Mouse (Mus musculus) embryonic facial prominence, embryonic 13.5 days (tissue): ENCODE measurements around the gene Lclat1. TPM values are rescaled to one million over a fixed set of nuclear protein-coding genes. Genes with fewer than 3 reads are reported as not detected.

ENCODE experiments used
- ATAC-seq: fragments of 200-750 bp; cut with Nextera tagmentation; 2 replicates; pipeline ENCODE4 v1.8.0; 2017; ENCODE audit warnings: low read depth; ENCODE audit not compliant: insufficient number of reproducible peaks, insufficient read depth, low FRiP score, low TSS enrichment
- H3K27ac ChIP-seq: fragments of 300-500 bp; sonication (generic); 2 replicates; pipeline ENCODE4 v1.5.1; 2015; ENCODE audit warnings: moderate library complexity, mild to moderate bottlenecking, inconsistent platforms
- H3K27me3 ChIP-seq: fragments of 300-500 bp; sonication (generic); 2 replicates; pipeline ENCODE4 v1.6.1; 2015; ENCODE audit warnings: mild to moderate bottlenecking, inconsistent platforms
- H3K36me3 ChIP-seq: fragments of 300-500 bp; sonication (generic); 2 replicates; pipeline ENCODE4 v1.6.1; 2015; ENCODE audit warnings: mild to moderate bottlenecking, inconsistent platforms
- H3K4me1 ChIP-seq: fragments of 300-500 bp; sonication (generic); 2 replicates; pipeline ENCODE4 v1.6.1; 2015; ENCODE audit warnings: inconsistent platforms
- H3K4me2 ChIP-seq: fragments of 300-500 bp; sonication (generic); 2 replicates; pipeline ENCODE4 v1.6.1; 2015; ENCODE audit warnings: moderate library complexity, mild to moderate bottlenecking, inconsistent platforms
- H3K4me3 ChIP-seq: fragments of 300-500 bp; sonication (generic); 2 replicates; pipeline ENCODE4 v1.5.1; 2015; ENCODE audit warnings: mild to moderate bottlenecking, inconsistent platforms
- H3K9ac ChIP-seq: fragments of 300-500 bp; sonication (generic); 2 replicates; pipeline ENCODE4 v1.6.1; 2015; ENCODE audit warnings: mild to moderate bottlenecking, inconsistent platforms
- H3K9me3 ChIP-seq: fragments of 300-500 bp; sonication (generic); 2 replicates; pipeline ENCODE4 v1.6.1; 2016; ENCODE audit warnings: inconsistent platforms
- WGBS: fragments of 180-500 bp; shearing (Covaris S2); methylation state at CpG from one replicate; pipeline ENCODE4 v1.1.7; 2015; ENCODE audit warnings: mixed read lengths; 5-methylcytosine and 5-hydroxymethylcytosine counted together
- polyA plus RNA-seq: library from polyadenylated mRNA; unstranded; fragments of >200 nt; fragmentation: Nextera tagmentation; extraction: Ambion mirVana; gene quantifications from 2 replicates; pipeline ENCODE4 v1.2.1, GENCODE M21; 2015

Gene Lclat1
- polyA plus RNA-seq, 1 experiment from 2014 or later = 10.6 TPM

DNA sequence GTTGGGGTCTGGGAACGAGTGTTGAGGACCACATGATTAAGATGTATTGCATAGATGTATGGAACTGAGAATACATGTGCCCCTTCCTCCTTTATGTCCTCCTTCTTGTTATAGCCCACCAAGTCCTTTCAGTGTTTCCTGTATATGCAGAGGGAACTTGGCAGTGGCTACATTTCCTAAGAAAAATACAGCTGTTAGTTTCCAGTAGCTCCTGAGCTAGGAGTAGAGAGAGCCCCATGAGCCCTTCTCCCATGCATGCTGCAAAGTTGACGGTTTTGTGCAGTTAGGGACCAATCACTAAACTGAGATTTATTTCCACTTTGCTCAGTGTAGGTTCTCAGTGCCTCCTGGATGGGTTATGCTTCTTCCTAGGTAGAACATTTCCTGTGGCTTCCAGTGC lies 105.9 kb downstream of the Lclat1 start:
- ATAC-seq = no peak
- Histone ChIP-seq H3K4me3 (no peak overlapping the region), H3K9me3 (no peaks in the 10 kb centered on the region), H3K27ac (no peak overlapping the region), H3K9ac (no peak overlapping the region), H3K4me1 (no peaks in the 10 kb centered on the region), H3K36me3 (no peaks in the 10 kb centered on the region), H3K27me3 (no peaks in the 10 kb centered on the region), H3K4me2 (no peak overlapping the region)
- 78% methylated on average over 2 of the region's 2 CpGs for WGBS

DNA sequence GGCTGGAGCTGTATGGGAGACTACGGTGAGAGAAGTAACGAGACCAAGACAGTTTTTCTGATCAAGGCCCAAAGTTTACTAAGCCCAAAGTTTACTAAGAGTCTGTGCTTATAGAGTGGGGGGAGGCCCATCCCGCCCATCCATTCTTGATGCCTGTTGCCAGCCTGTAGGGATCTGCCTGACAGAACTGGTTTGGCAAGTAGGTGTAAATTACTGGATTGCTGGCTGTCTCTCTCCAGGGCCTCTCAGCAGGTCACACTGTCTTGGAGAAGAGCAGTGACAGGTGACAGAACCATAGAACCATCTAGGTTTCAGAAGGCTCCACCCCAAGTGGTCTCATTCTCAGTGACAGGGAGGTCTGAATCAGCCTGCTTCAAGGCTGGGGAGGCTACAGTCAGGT lies 109.5 kb downstream of the Lclat1 start:
- Histone ChIP-seq H3K9ac (no peak overlapping the region), H3K4me1 (peaks cover 21% of the 10 kb centered on the region), H3K4me2 (no peak overlapping the region), H3K27ac (no peak overlapping the region), H3K4me3 (no peak overlapping the region), H3K27me3 (no peaks in the 10 kb centered on the region), H3K9me3 (no peaks in the 10 kb centered on the region), H3K36me3 (no peaks in the 10 kb centered on the region)
- ATAC-seq = no peak
- 69% methylated on average over 3 of the region's 3 CpGs for WGBS

DNA sequence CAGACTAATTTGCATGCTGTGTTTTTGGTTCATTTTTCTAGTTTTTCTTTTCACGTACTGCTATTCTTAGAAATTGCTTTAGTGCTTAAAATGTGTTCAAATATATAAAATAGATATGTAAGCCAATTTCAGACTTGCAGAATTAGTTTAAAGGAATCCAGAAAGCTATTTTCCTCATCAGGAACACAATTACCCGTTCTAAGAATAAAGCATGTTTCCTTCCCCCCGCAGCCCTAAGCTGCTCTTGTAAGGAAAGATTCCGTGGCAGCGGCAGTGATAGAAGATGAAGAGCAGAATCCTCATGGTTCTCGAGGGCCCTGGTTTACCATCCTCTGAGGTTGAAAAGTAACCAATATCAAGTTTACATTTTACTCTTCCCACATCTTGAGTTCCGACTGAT lies 113.0 kb downstream of the Lclat1 start:
- Histone ChIP-seq H3K36me3 (no peaks in the 10 kb centered on the region), H3K4me1 (peaks cover 35% of the 10 kb centered on the region), H3K27me3 (no peaks in the 10 kb centered on the region), H3K27ac (no peak overlapping the region), H3K9me3 (no peaks in the 10 kb centered on the region), H3K9ac (no peak overlapping the region), H3K4me2 (no peak overlapping the region), H3K4me3 (no peak overlapping the region)
- 50% methylated on average over 7 of the region's 7 CpGs for WGBS
- no peak for ATAC-seq

DNA sequence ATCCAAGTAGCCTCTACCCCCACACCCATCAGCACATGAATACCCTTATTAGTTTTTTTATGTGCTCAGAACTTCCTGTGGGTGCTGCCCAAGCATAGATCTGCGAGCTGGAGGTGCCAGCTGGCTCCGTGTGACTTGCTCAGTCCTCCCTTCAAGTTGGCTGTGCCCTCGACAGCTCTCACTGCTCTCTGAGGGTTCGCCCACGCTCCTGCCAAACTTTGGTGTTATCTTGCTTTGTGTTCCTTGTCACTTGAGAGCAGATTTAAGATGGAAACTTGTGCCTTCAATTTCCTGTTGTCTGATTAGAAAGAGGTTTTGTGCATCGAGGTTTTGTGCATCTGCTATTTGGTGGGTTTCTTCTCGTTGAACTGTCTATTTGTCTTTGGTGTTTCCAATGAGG lies 114.3 kb downstream of the Lclat1 start:
- Histone ChIP-seq H3K4me1 (peaks cover 42% of the 10 kb centered on the region), H3K27ac (no peak overlapping the region), H3K4me3 (no peak overlapping the region), H3K9me3 (no peaks in the 10 kb centered on the region), H3K27me3 (no peaks in the 10 kb centered on the region), H3K36me3 (no peaks in the 10 kb centered on the region), H3K9ac (no peak overlapping the region), H3K4me2 (no peak overlapping the region)
- ATAC-seq = no peak
- WGBS = 62% methylated on average over 7 of the region's 7 CpGs

DNA sequence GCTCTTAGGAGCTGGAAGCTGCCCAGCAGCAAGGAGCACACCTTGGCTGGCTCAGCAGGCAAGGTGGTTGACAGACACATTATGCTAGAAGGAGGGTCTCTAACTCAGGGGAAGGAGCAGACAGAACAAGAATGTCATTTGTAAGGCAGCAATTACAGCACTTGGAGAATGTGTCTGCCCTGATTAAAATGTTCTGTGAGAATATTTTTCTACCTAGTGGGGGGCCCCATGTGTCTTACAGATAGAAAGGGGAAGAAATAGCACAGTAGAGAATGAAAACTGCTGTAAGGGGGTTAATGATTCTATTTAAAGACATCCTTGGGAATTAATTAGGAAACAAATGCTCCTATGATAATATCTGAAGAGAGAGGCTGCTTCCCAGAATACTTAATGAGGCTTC lies 117.7 kb downstream of the Lclat1 start:
- Histone ChIP-seq H3K27ac (0 out of 2 replicates have a peak overlapping the region, but pooled peaks have one; percentile 22), H3K27me3 (no peaks in the 10 kb centered on the region), H3K4me3 (no peak overlapping the region), H3K4me1 (peaks cover 31% of the 10 kb centered on the region), H3K9ac (no peak overlapping the region), H3K36me3 (no peaks in the 10 kb centered on the region), H3K9me3 (no peaks in the 10 kb centered on the region), H3K4me2 (no peak overlapping the region)
- no peak for ATAC-seq

DNA sequence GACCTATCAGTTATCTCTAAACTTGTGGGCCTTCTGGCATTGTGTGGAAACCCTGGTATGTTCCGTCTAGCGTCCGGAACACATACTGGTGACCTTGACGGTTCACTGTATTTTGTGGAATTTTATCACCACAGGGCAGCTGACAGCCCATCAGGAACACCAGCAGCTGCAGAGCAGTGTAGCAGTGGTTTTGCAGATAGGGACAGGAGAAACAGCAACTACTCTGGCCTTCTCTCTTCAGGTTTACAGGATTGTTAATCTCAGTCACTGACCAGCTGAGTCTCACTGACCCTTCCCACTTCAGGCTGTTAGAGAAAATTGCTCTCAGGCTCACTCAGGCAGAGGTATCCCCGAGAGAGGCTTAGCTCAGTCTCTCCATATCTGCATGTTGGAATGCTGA lies 118.2 kb downstream of the Lclat1 start:
- H3K4me2 ChIP-seq = no peak overlapping the region
- WGBS = 44% methylated on average over 5 of the region's 5 CpGs
- peaks cover 27% of the 10 kb centered on the region for H3K4me1 ChIP-seq
- no peak for ATAC-seq
- peak overlapping the region; percentile 48; the same call in 1 of the 2 replicates for H3K27ac ChIP-seq
- H3K36me3 ChIP-seq = no peaks in the 10 kb centered on the region
- no peak overlapping the region for H3K4me3 ChIP-seq
- no peak overlapping the region for H3K9ac ChIP-seq
- H3K27me3 ChIP-seq = no peaks in the 10 kb centered on the region
- H3K9me3 ChIP-seq = no peaks in the 10 kb centered on the region

DNA sequence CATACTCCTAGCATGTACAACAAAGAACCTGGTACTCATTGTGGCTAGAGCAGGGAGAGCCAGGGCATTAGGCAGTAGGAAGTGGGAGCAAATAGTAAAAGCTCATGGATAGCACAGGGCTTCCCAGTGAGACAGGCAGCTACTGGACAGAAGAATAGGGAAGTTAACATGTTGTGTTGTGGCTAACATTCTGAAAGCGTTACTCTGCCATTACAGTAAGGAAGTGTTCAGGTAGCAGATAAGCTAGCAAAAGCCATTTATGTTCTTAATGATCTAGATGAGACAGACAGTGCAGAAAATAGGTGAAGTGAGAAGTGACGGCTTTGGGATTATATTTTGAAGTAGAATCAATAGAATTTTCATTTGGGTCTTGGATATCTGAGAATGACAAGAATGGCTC lies 118.8 kb downstream of the Lclat1 start:
- Histone ChIP-seq H3K9me3 (no peaks in the 10 kb centered on the region), H3K4me2 (no peak overlapping the region), H3K4me3 (no peak overlapping the region), H3K36me3 (no peaks in the 10 kb centered on the region), H3K4me1 (peaks cover 21% of the 10 kb centered on the region), H3K27ac (no peak overlapping the region), H3K9ac (no peak overlapping the region), H3K27me3 (no peaks in the 10 kb centered on the region)
- no peak for ATAC-seq
- 93% methylated on average over 2 of the region's 2 CpGs for WGBS

DNA sequence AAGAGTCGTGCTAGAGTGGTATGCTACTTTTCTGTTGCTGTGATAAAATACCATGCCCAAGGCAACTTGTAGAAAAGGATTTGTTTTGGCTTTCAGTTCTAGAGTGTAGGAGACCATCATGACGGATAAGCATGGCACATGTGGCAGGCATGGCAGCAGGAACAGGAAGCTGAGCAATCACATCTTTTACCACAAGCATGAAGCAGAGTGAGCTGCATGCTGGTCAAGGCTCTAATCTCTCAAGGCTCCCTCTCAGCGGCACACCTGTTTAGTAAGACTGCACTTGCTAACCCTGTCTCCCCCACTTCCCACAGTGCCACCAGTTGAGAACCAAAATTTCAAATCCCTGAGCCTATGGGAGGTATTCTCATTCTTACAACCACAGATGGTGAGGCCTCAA lies 119.6 kb downstream of the Lclat1 start:
- H3K36me3 ChIP-seq = no peaks in the 10 kb centered on the region
- peaks cover 21% of the 10 kb centered on the region for H3K4me1 ChIP-seq
- ATAC-seq = no peak
- H3K4me2 ChIP-seq = no peak overlapping the region
- 90% methylated on average over 3 of the region's 3 CpGs for WGBS
- no peak overlapping the region for H3K9ac ChIP-seq
- no peak overlapping the region for H3K27ac ChIP-seq
- H3K27me3 ChIP-seq = no peaks in the 10 kb centered on the region
- H3K9me3 ChIP-seq = no peaks in the 10 kb centered on the region
- H3K4me3 ChIP-seq = no peak overlapping the region

DNA sequence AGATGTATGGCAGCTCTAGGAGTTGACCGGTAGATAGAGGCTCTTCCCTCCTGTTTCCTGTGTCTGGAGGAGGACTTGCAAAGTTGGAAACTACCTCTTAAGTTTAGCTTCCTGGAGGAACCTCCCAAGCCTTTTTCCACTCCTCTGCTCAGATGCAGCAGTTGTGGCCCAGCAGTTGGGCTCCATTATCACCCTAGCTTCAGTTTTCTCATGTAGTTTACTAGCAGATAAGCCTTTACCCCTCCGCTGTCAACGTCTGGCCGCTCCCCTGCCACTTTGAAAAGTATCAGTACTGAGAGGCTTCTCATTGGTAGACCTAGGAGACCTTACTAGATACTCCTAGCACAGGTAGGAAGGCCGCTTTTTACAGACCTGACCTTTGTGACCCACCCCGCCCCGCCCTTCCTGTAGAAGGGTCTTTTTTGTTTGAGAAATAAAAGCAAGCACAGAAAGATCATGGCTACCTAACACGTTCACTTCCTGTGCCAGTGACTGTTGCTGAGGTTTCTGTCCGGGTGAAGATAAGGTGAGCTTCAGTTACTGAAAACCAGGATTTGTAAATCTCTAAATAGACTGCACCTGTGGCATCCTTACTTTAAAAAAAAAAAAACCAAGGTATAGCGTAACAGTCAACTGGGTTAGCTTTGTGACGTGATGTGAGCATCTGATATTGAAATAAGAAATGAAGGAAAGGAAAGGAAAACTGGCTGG lies 121.8 kb downstream of the Lclat1 start:
- Histone ChIP-seq H3K27ac (no peak overlapping the region), H3K9me3 (no peaks in the 10 kb centered on the region), H3K4me2 (no peak overlapping the region), H3K36me3 (no peaks in the 10 kb centered on the region), H3K4me1 (peaks cover 15% of the 10 kb centered on the region), H3K4me3 (no peak overlapping the region), H3K27me3 (no peaks in the 10 kb centered on the region), H3K9ac (no peak overlapping the region)
- whole genome bisulfite sequencing = 90% methylated on average over 11 of the region's 11 CpGs
- ATAC-seq = no peak

DNA sequence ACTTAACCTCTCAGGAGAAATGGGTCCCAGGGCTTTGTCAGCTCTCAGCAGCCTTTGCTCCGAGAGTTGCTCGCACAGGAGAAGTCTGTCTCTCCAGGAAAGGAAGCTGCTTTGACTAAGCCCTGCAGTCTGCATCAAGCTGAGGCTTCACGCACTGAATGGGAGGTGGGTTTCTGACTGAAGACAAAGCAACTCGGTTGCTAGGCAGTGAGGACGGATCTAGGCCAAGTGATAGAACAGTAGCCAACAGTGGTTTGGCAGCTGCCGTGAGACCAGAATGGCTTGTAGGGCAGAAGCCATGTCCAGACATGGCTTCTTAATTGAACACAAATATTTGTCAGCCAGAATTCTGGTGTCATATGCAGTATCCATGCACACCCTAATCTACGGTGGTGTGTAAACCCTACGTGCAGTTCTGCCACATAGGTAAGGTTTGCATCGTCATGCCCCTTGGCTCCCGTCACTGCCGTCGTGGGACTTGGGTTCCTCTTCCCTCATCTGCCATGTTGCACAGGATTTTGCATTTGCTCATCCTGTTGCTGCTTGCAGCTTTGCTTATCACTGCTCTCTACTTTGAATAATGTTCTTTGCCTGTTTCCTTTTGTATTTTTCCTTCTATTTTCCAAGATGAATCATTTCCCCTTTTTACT lies 122.7 kb downstream of the Lclat1 start:
- no peaks in the 10 kb centered on the region for H3K27me3 ChIP-seq
- no peak overlapping the region for H3K4me2 ChIP-seq
- peaks cover 7% of the 10 kb centered on the region for H3K4me1 ChIP-seq
- no peaks in the 10 kb centered on the region for H3K36me3 ChIP-seq
- no peaks in the 10 kb centered on the region for H3K9me3 ChIP-seq
- ATAC-seq = no peak
- no peak overlapping the region for H3K9ac ChIP-seq
- H3K27ac ChIP-seq = no peak overlapping the region
- 88% methylated on average over 12 of the region's 12 CpGs for WGBS
- no peak overlapping the region for H3K4me3 ChIP-seq

DNA sequence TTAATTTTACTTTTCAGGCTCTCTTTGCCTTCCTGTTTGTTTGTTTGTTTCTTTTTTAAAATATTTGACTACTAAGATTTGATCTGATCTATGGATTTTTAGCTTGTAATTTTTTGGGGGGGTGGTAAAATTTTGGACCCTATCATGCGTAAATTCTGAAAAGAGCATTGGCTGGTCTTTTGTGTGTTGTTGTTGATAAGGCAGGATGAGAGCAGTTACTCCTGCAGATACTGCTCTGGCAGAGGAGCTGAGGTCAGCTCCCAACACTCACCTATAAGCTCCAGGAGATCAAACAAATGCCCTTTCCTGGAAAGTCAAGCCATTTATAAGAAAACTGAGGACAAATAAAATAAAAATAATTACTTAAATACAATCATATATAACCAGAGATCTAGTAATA lies 123.6 kb downstream of the Lclat1 start:
- 98% methylated on average over 1 of the region's 1 CpGs for WGBS
- ATAC-seq = no peak
- H3K9me3 ChIP-seq = no peaks in the 10 kb centered on the region
- H3K36me3 ChIP-seq = no peaks in the 10 kb centered on the region
- 0 out of 2 replicates have a peak, but pooled peaks cover 3% of the 10 kb centered on the region for H3K4me1 ChIP-seq
- H3K27ac ChIP-seq = no peak overlapping the region
- no peaks in the 10 kb centered on the region for H3K27me3 ChIP-seq
- H3K4me3 ChIP-seq = no peak overlapping the region
- no peak overlapping the region for H3K4me2 ChIP-seq
- H3K9ac ChIP-seq = no peak overlapping the region

DNA sequence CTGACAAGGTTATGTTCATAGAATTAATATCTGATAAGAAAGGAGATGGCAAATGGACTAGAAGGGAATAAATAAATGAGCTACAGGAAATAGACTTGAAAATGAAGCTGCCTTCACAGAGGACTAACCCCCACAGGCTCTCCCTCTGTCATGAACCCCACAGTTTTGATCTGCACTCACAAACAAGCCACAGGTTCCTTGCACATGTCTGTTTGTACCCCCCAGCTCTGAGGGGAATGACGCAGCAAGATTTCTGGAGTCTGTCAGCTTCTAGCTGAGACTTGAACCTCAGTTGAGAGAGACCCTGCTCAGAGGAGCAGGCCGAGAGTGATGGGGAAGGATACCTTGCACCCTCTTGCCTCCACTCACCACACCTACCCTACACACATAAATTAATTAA lies 124.8 kb downstream of the Lclat1 start:
- no peaks in the 10 kb centered on the region for H3K36me3 ChIP-seq
- H3K9me3 ChIP-seq = no peaks in the 10 kb centered on the region
- ATAC-seq = no peak
- 92% methylated on average over 2 of the region's 2 CpGs for WGBS
- H3K4me3 ChIP-seq = no peak overlapping the region
- peaks cover 4% of the 10 kb centered on the region for H3K4me1 ChIP-seq
- H3K9ac ChIP-seq = no peak overlapping the region
- no peaks in the 10 kb centered on the region for H3K27me3 ChIP-seq
- H3K27ac ChIP-seq = no peak overlapping the region
- no peak overlapping the region for H3K4me2 ChIP-seq
